Mouse (Mus musculus) layer of hippocampus, postnatal 25 days (tissue): ENCODE data around the gene Tenm3. TPM values are rescaled to one million over a fixed set of nuclear protein-coding genes. Genes with fewer than 3 reads are reported as not detected.

ENCODE experiments used
- DNase-seq, 2 experiments: peaks; one replicate each; pipeline ENCODE4 v3.0.0; 2022; ENCODE audit warnings: mixed read lengths in 2 of 2, low spot score in 1 of 2; ENCODE audit errors: extremely low spot score in 1 of 2
- total RNA-seq, 2 experiments: library from RNA; stranded (reverse); gene quantifications; 2 replicates each; pipeline ENCODE4 v1.2.3; 2021

Gene Tenm3
- total RNA-seq, 2 experiments from 2014 or later: 72.4 to 80.0 TPM

DNA sequence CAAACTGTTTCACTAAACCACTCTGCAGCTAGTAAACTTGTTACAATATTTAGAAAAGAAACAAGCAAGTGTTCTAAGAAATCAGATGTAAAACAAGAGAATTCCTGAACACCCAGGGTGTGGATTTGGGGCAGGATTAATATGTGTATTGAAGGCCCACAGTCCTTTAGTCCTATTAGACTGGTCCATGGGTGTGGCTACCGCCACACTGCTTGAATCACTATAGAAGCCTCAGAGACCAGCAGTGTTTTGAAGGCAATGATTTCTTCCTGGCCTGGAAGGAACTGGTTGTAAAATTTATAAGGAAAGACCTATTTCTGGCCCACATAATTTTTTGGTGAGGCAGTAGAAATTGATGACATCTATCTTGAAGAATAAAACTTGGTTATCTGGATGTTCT, 33.1 kb downstream of the Tenm3 start:
- DNase-seq: no peak

DNA sequence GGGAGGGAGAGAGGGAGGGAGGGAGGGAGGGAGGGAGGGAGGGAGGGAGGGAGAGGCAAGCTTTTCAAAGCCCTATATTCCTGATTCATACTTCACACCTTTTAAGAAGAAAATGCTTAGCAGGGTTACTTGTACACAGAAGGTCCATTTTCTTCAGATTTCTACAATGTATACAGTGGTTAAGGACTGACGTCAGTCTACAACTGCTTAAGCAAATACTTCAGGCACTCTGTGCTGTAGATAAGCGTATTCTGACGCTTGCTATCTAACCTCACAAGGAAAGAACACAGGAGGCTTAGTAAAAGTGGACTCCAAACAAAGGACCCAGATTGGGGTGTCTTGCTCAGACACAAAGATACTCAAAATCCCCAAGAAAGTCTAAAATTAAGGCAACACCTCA, 34.6 kb downstream of the Tenm3 start:
- no peak for DNase-seq

DNA sequence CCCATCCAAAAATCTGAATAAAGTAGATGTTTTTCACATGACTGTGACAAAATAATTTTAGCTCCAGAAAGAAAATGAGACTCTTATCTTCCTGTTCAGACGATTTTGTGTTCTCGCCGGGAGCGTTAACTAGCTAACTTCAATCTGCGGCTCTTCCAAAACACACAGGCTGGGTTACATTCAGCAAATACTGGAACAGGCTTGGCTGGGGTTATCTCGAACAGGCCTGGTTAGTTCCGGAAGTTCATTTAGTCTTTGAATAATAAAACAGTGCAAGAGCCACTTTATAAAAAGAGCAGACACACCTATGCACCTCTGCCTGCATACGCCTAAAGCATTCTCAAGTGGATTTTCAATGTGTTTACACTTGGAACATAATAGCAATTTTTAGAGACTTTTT, 40.7 kb downstream of the Tenm3 start:
- no peak for DNase-seq

DNA sequence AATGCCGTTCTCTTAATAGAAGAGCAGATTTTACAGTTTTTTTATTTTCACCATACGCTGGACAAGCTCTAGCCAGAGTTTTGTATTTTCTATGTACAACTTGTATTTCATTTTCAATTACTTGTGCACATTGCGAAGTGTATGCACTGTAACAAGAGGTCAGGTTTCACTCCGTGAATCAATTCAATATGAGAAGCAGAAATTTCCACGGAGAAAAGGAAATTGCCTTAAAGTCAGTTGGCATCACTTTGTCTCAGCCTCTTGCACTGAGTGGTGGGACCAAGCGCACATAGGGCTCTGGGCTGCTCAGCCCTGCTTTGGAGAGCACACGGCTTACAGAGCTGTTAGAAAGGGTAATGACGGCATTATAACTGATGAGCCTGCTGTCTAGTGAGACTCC, 41.5 kb downstream of the Tenm3 start:
- DNase-seq: no peak

DNA sequence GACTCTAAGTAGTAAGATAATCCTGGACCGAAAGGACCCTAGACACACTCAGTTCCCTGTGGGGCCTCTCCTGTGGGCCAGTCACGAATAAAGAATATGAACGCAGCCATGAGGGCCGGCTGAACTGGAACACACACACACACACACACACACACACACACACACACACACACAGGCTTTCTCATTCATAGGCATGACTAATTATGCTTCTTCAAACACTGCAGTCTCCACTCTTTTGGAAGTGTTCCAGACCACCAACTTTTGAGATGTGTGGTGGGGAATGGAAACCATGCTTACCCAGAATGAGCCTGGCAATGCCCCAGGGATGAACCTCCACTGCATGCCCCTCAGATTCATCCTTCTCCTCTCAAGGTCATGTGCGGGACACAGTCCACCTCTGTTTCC, 45.8 kb downstream of the Tenm3 start:
- DNase-seq: no peak

DNA sequence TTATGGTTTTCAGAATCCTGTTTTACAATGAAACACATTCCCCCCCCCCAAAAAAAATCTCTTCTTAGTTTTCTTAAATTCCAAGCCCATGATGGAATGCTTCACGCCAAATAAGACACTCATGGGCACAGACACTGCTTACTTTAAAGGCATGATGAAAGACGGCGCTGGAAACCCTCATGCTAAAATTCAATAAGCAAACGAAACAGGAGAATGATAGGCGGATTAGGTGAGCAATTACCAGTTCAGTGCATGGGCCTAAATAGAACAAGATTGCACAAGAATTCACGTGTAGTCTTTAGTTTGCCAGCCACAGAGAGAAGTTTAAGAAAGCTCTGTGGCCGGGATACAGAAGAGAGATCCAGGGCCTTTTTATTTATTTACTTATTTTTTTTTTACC, 49.5 kb downstream of the Tenm3 start:
- no peak for DNase-seq

DNA sequence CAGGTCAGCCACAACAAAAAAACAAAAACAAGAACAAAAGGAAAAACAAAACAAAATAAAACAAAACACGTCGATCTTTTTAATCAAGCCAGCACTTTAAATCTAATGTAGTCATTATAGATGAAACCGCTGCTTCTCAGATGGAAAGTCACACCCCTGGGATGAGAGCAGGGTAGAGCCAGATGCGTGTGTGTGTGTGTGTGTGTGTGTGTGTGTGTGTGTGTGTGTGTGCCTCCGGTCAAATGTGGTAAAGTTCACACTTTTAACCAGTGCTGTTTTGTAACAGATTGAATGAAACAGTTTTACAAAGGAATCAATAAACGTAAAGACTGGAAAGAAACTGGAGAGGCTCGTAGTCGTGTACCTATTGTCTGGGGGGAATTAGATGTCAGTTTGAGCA, 50.0 kb downstream of the Tenm3 start:
- no peak for DNase-seq

DNA sequence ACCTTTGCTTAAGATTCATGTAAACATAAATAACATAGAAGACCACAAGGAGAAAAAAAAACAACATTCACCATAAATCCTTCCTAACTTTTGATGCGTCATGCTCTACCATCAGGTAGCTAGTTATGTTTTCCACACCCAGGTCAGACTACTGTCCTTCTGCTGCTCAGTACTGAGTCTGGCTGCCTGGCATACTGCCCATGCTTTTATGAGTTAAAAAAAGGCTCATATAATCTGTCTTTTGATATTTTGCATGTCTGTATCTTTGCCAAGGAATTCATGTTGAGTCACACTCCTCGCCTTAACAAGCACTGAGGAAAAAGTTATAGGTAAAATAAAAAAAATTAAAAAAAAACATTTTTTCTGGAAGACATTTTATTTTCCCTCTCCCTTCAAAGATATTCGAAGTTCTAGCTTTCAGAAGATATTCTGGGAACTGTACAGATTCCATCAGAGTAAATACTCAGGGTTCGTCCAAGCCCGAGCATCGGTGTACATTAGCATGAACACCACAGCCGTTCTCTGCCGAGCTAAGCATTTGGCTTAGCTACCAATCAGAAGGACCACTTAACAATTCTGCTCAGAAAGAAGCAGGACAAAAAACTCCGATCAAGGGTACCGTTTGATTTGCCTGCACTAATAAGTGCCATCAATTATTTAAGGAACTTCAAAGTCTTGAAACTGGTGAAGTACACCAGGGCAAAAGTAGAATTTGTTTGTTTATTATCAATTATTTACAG, 51.0 kb downstream of the Tenm3 start:
- no peak for DNase-seq

DNA sequence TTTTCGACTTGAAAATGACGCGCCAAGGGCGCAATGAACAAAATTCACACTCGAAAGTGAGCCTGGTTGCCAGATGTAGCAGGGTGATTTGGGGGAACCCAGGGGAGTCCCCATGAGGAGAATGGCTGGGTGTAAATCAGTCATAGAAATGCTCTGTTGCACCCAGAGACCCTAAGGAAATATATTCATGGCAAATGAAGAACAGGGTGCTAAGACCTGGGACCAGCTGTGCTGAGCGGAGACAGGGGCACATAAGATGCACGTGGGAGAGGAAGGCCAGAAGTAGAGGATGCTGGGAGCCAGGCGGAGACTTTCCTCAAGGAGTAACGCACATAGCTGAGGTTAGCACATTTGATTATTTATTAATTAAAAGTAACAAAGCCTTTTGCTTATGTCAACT, 60.4 kb downstream of the Tenm3 start:
- no peak for DNase-seq

DNA sequence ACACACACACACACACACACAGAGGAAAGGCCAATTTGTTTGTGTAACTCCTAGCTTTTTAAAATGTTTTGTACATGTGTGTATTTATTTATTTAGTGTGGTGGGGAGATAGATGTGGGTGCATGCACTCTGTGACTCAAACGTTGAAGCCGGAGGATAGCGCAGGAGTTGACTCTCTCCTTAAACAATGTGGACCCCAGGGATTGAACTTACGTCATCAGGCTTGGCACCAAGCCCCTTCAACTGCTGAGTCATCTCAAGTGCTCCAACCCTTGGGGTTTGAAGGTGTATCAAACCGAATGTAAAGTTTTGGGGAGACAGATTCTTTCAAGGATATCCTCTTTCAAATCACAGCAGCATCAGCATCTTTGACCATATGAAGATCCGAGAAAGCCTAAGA, 63.1 kb downstream of the Tenm3 start:
- no peak for DNase-seq

DNA sequence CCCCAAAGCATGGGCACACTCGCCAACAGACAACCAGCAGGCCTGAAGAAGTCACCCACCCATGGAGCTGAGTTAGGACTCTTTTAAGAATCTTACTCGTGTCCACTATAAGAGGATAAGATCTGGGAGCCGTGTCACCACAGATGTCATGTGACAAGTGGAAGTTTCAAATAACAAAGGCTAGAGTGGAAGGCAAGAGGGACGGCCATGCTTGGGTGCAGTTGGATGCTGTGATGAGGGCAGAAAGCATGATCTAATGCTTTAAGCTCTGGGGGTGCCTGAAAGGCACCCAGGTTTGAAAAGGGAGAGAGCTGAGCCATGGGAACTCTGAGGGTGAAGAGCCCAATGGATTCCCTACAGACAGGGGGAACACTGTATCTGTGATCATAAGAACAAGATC, 64.6 kb downstream of the Tenm3 start:
- DNase-seq: no peak

DNA sequence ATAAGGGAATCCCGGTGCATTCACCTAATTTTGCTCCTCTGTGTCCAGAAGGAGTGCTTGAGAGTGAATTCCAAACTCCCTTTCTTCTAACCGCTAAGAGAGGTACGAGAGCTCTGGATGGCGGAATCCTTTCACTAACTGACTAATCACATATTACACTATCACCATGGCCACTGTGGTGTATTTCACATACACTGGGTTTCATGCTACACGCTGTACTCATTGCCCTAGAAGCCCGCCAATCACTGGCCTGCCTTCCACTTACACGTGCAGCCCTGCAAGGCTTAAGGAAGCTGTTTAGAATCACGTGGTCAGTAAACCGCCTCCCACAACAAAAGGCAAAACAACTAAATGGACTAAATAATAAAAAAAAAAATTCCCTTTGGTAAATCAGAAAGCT, 67.7 kb downstream of the Tenm3 start:
- no peak for DNase-seq

DNA sequence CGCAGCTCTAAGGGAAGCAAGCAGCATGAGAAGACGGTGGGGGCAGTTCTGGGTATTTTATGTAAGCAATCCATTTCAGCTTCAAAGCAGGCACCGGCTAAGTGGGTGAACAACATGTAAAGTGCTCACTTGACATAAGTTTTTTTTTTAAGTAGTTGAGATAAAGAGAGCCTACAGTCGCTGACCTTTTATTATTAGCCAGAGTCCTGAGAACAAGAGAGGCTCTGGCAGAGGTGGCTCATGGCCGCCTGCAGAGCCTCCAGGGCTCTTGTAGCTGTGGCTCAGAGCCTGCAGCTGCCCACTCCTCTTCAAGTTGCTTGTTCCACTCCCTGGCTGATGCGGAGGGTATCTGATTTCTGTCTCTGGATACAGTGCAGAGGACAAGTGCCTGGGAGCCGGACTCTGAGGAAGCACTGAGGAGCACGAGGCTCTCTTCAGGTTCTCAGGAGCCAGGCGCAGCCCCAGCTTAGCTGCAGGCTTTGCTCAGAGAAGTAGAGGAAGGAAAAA, 68.2 kb downstream of the Tenm3 start:
- DNase-seq: no peak

DNA sequence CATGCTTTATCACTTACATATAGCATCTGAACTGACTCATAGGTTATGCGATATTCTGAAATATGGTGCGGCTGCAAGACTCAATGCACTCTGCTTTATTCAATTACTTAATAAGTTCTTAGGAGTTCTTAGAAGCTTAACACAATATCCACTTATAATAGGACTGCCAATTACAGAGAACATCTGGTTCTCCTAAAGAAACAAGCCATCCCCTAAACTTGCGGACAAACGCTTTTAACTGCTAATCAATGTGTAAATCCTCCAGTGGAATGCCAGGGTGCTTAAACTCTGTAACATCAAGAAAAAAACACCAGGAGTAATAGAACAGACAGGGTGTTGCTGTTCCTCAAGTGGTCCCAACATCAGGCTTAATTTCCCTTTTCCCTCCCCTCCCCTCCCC, 68.9 kb downstream of the Tenm3 start:
- no peak for DNase-seq

DNA sequence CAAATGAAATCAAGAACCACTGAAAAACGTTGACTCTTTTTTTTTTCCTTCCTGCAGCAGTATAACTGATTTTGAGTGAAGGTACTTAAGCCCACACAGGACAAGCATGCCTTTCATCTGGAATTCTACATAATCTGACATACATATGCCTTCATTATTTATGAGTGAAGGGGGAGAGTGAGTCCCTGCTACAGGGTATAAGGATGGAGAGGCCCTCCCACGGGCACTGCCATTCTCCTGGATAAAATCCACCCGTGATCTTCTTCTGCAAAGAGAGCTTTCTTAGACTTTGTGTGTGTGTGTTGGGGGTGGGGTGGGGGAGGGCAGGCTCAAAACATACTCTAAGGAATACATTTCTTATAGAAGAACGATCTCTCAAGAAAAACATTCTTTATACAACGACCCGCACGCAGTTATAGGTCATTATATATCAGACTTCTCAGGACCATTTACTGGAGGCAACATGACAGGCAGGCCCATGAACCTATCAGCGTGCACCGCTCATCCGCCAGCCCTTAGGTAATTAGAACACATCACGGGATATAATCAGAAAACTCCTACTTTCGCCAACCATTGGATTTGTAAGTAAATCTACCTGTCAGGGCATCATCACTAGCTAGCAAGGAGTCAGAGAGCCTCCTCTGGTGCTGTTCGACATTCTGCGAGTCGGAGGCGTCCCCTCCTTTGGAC, 77.1 kb downstream of the Tenm3 start:
- DNase-seq: no peak

DNA sequence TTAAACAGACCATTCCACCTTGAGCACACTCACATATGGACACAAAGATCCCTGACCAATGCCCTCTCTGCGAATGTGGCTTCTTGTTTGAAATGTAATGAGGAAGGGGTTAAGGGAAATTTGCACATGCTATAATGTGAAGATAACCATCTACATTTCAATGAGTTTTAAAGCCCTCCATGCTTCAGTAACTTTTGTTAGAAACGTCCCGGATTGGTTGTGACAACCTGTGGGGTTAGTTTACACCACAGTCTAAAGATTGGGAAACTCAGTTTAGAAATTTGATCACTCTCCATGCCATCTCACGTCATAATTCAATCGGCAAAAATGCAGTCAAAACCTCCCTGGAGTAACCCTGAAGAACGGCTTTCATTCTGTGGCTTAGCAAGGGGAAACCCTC, 78.5 kb downstream of the Tenm3 start:
- DNase-seq: no peak

DNA sequence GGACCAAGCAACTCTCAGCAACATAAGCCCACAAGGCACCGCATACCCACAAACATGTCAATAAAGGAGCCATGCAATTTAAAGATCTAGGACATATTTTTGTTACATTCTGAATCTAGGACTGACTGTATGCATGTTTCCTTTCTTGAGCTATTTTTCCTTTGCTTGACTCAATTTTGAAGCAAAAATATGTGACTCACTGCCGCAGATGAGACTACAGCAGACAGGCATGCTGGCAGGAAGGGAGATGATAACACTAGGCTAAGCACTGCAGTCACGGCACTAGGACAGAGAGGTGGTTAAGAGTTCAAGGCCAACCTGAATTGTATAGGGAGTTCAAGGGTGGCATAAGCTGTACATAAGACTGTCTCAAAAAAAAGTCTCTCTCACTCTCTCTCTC, 79.7 kb downstream of the Tenm3 start:
- no peak for DNase-seq

DNA sequence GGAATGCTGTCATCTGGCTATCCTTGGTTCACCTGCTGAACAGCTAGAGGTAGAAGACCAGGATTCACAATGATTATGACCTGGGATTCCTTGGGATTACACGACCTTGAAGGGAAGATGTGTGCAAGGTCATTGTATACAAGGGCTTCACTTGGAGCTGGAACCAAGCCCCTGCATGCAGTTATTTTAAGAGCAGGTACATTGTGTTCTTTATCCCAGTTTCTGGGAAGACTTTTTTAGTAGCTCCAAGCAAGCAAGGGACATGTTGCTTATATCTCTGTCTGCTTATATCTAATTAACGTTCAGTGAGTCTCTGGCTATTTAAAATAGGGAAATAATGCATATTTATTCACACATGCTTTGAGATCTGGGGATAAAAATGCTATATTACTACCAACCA, 86.9 kb downstream of the Tenm3 start:
- DNase-seq: no peak

DNA sequence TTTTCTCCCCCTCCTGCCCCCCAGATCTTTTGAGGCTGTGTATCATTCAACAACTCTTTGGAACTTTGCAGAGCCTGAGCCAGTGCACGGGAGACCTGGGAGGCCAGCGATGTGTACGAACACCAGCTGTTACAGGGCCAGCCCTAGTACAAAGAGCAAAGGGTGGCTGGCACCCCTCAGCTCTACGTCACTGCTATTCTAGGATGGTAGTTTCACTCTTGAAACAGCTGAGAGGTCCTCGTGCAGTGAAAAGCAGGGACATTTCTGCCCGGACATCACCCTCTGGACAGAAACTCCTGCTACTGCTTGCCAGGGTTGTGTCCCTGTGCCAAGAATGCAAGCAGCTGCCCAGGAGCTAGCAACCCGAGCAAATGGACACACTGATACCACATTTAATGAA, 88.3 kb downstream of the Tenm3 start:
- DNase-seq: no peak

DNA sequence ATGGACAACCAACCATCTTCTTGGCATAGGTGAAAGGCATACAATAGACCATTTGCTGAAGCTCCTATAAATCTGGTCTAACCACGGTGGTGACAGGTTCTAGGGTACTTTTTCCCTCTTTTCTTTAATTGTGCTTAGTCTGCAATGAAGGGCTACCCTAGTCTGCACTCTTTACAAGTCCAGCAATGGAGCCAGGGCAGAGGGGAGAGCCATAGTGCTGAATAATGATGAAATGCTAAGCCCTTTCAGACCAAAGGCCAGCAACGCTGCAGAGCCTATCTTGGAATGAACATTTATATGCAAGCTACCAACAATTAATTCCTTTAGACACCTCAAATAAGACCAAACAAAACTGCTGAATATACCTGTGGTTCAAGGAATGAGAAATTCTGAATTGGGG, 88.8 kb downstream of the Tenm3 start:
- no peak for DNase-seq

DNA sequence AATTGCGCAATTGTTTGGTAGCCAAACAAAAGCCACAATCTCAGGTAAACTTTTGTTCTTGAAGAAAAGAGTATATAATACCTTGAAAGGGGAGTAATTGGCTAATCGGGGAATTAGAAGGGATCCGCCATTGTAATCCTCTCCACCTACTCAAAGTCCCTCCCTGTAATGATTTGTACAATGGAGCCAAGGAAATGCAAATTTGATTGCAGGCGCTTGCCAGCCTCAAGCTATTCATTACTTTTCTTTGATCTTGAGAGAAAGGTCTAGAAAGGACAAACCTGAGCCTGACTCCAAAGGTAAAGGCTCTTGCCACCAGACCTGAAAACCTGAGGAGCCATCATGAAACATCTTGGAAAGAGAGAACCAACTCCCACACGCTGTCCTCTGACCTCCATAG, 91.8 kb downstream of the Tenm3 start:
- no peak for DNase-seq

DNA sequence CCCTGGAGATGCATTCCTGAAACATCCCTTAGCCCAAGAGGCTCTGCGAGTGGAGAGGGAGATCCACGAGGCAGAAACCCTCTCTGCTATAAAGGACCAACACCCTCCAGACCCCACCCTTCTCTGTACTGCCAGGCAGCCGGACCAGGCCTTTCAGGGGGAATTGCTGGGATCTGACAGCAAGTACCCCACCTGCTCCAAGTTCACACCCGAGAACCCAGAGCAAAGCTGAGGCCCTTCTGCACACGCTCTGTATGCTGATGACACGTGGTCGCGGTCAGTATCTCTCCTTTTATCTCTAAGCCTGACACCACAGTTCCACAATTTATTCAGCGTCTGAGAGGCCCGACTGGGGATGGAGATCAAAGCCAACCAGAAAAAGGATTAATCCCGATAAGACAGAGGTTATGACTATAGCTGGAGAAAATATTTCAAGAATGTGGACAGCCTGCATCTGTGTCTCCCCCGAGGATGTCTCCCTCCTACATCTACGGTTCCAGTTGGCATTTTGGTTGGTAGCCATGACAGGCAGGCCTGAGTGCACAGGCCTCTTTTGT, 95.2 kb downstream of the Tenm3 start:
- no peak for DNase-seq
